Mouse (Mus musculus): Measurements from ENCODE around the gene Adamts13. TPM values are rescaled to one million over a fixed set of nuclear protein-coding genes. Genes with fewer than 3 reads are reported as not detected.

Adamts13 gene
- polyA plus RNA-seq, 1 experiment from 2014 or later: 0.38 TPM

Other genes starting within 250 kb of the Adamts13 start
- gene Abo, start 108.4 kb upstream of the Adamts13 start, polyA plus RNA-seq (2015; fragmentation: Nextera tagmentation; extraction: Ambion mirVana): not detected in 2 replicates
- gene Surf6, start 70.5 kb upstream of the Adamts13 start, polyA plus RNA-seq (2015; fragmentation: Nextera tagmentation; extraction: Ambion mirVana): 29.1 and 32.1 TPM in 2 replicates
- 177 and 180 TPM in 2 replicates for gene Med22, start 62.7 kb upstream of the Adamts13 start, polyA plus RNA-seq (2015; fragmentation: Nextera tagmentation; extraction: Ambion mirVana)
- 494 and 501 TPM in 2 replicates for gene Rpl7a, start 62.7 kb upstream of the Adamts13 start, polyA plus RNA-seq (2015; fragmentation: Nextera tagmentation; extraction: Ambion mirVana)
- 59.7 and 62.0 TPM in 2 replicates for gene Surf2, start 57.0 kb upstream of the Adamts13 start, polyA plus RNA-seq (2015; fragmentation: Nextera tagmentation; extraction: Ambion mirVana)
- 69.9 and 82.1 TPM in 2 replicates for gene Surf1, start 56.9 kb upstream of the Adamts13 start, polyA plus RNA-seq (2015; fragmentation: Nextera tagmentation; extraction: Ambion mirVana)
- gene Surf4, start 39.5 kb upstream of the Adamts13 start, polyA plus RNA-seq (2015; fragmentation: Nextera tagmentation; extraction: Ambion mirVana): 110 and 112 TPM in 2 replicates
- 0.36 TPM in 1 of 2 replicates, not detected in the other for gene Stkld1, start 39.4 kb upstream of the Adamts13 start, polyA plus RNA-seq (2015; fragmentation: Nextera tagmentation; extraction: Ambion mirVana)
- 39.5 and 40.2 TPM in 2 replicates for gene Rexo4, start 9.0 kb upstream of the Adamts13 start, polyA plus RNA-seq (2015; fragmentation: Nextera tagmentation; extraction: Ambion mirVana)
- 109 and 125 TPM in 2 replicates for gene Cacfd1, start 36.5 kb downstream of the Adamts13 start, polyA plus RNA-seq (2015; fragmentation: Nextera tagmentation; extraction: Ambion mirVana)
- gene Slc2a6, start 54.6 kb downstream of the Adamts13 start, polyA plus RNA-seq (2015; fragmentation: Nextera tagmentation; extraction: Ambion mirVana): 6.1 and 7.1 TPM in 2 replicates
- not detected in 2 replicates for gene Mymk, start 98.8 kb downstream of the Adamts13 start, polyA plus RNA-seq (2015; fragmentation: Nextera tagmentation; extraction: Ambion mirVana)
- 11.6 and 14.2 TPM in 2 replicates for gene Adamtsl2, start 106.0 kb downstream of the Adamts13 start, polyA plus RNA-seq (2015; fragmentation: Nextera tagmentation; extraction: Ambion mirVana)
- 5.0 and 7.1 TPM in 2 replicates for gene Fam163b, start 169.1 kb downstream of the Adamts13 start, polyA plus RNA-seq (2015; fragmentation: Nextera tagmentation; extraction: Ambion mirVana)
- gene Dbh, start 191.8 kb downstream of the Adamts13 start, polyA plus RNA-seq (2015; fragmentation: Nextera tagmentation; extraction: Ambion mirVana): not detected in 2 replicates

Measured in forebrain, embryonic 16.5 days (tissue).